Mouse (Mus musculus): ENCODE results near the gene Tcp10a. TPM values are rescaled to one million over a fixed set of nuclear protein-coding genes. Genes with fewer than 3 reads are reported as not detected.
"Not testable (repeated sequence)": the region's sequence is repeated elsewhere in the genome, so short reads cannot be mapped to it uniquely, and the experiment has no call there.

The Tcp10a gene
- total RNA-seq, 2 experiments from 2014 or later = not detected

- intact Hi-C loops (cut with DNase I; ENCODE audit: low total_unique reads); DNase-seq: not testable (repeated sequence)
Observed at GRCm38 (mm10) chr17:7366265-7366664, 41.8 kb downstream of the Tcp10a start.

- intact Hi-C loops (cut with DNase I; ENCODE audit: low total_unique reads); DNase-seq: not testable (repeated sequence)
Observed at GRCm38 (mm10) chr17:7366676-7367374, 42.4 kb downstream of the Tcp10a start.

- intact Hi-C loops (cut with DNase I; ENCODE audit: low total_unique reads); DNase-seq: not testable (repeated sequence)
Observed at GRCm38 (mm10) chr17:7369401-7369800, 45.0 kb downstream of the Tcp10a start.

GRCm38 (mm10) chr17:7371879-7372278 is 47.4 kb downstream of the Tcp10a start, which contains the start of gene Gm49630:
Gene Gm49630 (minus strand): TSS chr17:7371979.
- intact Hi-C loops (cut with DNase I; ENCODE audit: low total_unique reads); DNase-seq: not testable (repeated sequence)

GRCm38 (mm10) chr17:7376951-7377700 is 52.7 kb downstream of the Tcp10a start:
- intact Hi-C loops (cut with DNase I; ENCODE audit: low total_unique reads); DNase-seq: not testable (repeated sequence)

- DNase-seq; intact Hi-C loops (cut with DNase I; ENCODE audit: low total_unique reads): not testable (repeated sequence)
Observed at GRCm38 (mm10) chr17:7377907-7378306, 53.5 kb downstream of the Tcp10a start.

GRCm38 (mm10) chr17:7382711-7383110 is 58.3 kb downstream of the Tcp10a start:
- intact Hi-C loops (cut with DNase I; ENCODE audit: low total_unique reads); DNase-seq: not testable (repeated sequence)

GRCm38 (mm10) chr17:7383167-7384143 is 59.0 kb downstream of the Tcp10a start:
- DNase-seq; intact Hi-C loops (cut with DNase I; ENCODE audit: low total_unique reads): not testable (repeated sequence)

GRCm38 (mm10) chr17:7385364-7385763 is 60.9 kb downstream of the Tcp10a start, which contains the start of gene Unc93a2:
Gene Unc93a2 (minus strand): TSS chr17:7385464.
- intact Hi-C loops (cut with DNase I; ENCODE audit: low total_unique reads); DNase-seq: not testable (repeated sequence)

GRCm38 (mm10) chr17:7386016-7386415 is 61.6 kb downstream of the Tcp10a start:
- DNase-seq; intact Hi-C loops (cut with DNase I; ENCODE audit: low total_unique reads): not testable (repeated sequence)

- intact Hi-C loops (cut with DNase I; ENCODE audit: low total_unique reads); DNase-seq: not testable (repeated sequence)
Observed at GRCm38 (mm10) chr17:7388341-7388957, 64.0 kb downstream of the Tcp10a start.

- intact Hi-C loops (cut with DNase I; ENCODE audit: low total_unique reads); DNase-seq: not testable (repeated sequence)
Observed at GRCm38 (mm10) chr17:7388958-7389356, 64.5 kb downstream of the Tcp10a start.

- DNase-seq; intact Hi-C loops (cut with DNase I; ENCODE audit: low total_unique reads): not testable (repeated sequence)
Observed at GRCm38 (mm10) chr17:7389898-7390297, 65.5 kb downstream of the Tcp10a start.

GRCm38 (mm10) chr17:7395116-7395515 is 70.7 kb downstream of the Tcp10a start:
- DNase-seq; intact Hi-C loops (cut with DNase I; ENCODE audit: low total_unique reads): not testable (repeated sequence)

Other genes with a start within 250 kb of the Tcp10a start
- 10 to 100 TPM; 50.1 to 55.8 TPM for gene Rps6ka2, start 154.5 kb upstream of the Tcp10a start, total RNA-seq (2021)
- not detected for gene Ttll2, start 28.1 kb downstream of the Tcp10a start, total RNA-seq (2021)
- gene Gm49630, start 47.3 kb downstream of the Tcp10a start, total RNA-seq (2021) = not detected
- gene Unc93a2, start 60.8 kb downstream of the Tcp10a start, total RNA-seq (2021) = under 1 TPM in 1 of 2 experiments, not detected in 1; 0.08 TPM

All from gastrocnemius, postnatal 14 days (tissue).